Mouse (Mus musculus) MEL (cell line): ENCODE results near the gene Usp19.

Source experiments
- CHD2 ChIP-seq: IDR thresholded peaks from 2 replicates; pipeline ENCODE4 v1.6.1; 2011; ENCODE audit warnings: low read length, improper control_type of control experiment
- CTCF ChIP-seq, 3 experiments: IDR thresholded peaks in 2 of 3; conservative IDR thresholded peaks in 1 of 3; 2 replicates each; pipeline ENCODE4 v1.5.1; 2011 to 2012; ENCODE audit warnings: low read length in 3 of 3, low read depth in 2 of 3, mild to moderate bottlenecking in 2 of 3, improper control_type of control experiment in 1 of 3, inconsistent platforms in 1 of 3, mixed read lengths in 1 of 3, moderate library complexity in 1 of 3; ENCODE audit not compliant: control insufficient read depth in 1 of 3, insufficient read depth in 1 of 3, poor library complexity in 1 of 3, severe bottlenecking in 1 of 3
- EP300 ChIP-seq, 2 experiments: IDR thresholded peaks; 2 replicates each; pipeline ENCODE4 v1.6.1; 2011; ENCODE audit warnings: improper control_type of control experiment in 2 of 2, low read length in 2 of 2, low read depth in 1 of 2, mild to moderate bottlenecking in 1 of 2
- JUND ChIP-seq: IDR thresholded peaks from 2 replicates; pipeline ENCODE4 v1.6.1; 2011; ENCODE audit warnings: low read depth, mild to moderate bottlenecking, improper control_type of control experiment, low read length
- MYC ChIP-seq: IDR thresholded peaks from 2 replicates; pipeline ENCODE4 v1.6.1; 2011; ENCODE audit warnings: low read depth, mild to moderate bottlenecking, low read length, improper control_type of control experiment, moderate library complexity
- POLR2A ChIP-seq, 2 experiments: IDR thresholded peaks; 2 replicates each; pipeline ENCODE4 v1.6.1; 2011 to 2012; ENCODE audit warnings: low read length in 2 of 2, mild to moderate bottlenecking in 2 of 2, control low read depth in 1 of 2, improper control_type of control experiment in 1 of 2, low read depth in 1 of 2, moderate library complexity in 1 of 2; ENCODE audit not compliant: control insufficient read depth in 1 of 2, insufficient read depth in 1 of 2, poor library complexity in 1 of 2
- TBP ChIP-seq: IDR thresholded peaks from 2 replicates; pipeline ENCODE4 v1.8.0; 2011; ENCODE audit warnings: low read depth, low read length, improper control_type of control experiment
- TCF12 ChIP-seq: IDR thresholded peaks from 2 replicates; pipeline ENCODE4 v1.6.1; 2014; ENCODE audit warnings: low read depth, mild to moderate bottlenecking, inconsistent platforms, low read length, improper control_type of control experiment, moderate library complexity
- USF1 ChIP-seq: IDR thresholded peaks from 2 replicates; pipeline ENCODE4 v1.6.1; 2014; ENCODE audit warnings: low read depth, mild to moderate bottlenecking, inconsistent platforms, low read length, improper control_type of control experiment, moderate library complexity
- ZC3H11A ChIP-seq: IDR thresholded peaks from 2 replicates; pipeline ENCODE4 v1.6.1; 2012; ENCODE audit warnings: low read depth, mild to moderate bottlenecking, inconsistent platforms, low read length, improper control_type of control experiment

- TF ChIP-seq POLR2A (IDR thresholded peaks at IDR 0.05; ENCODE audit: control insufficient read depth in 1 of 2, insufficient read depth in 1 of 2, low read depth in 1 of 2, low read length in 2 of 2, poor library complexity in 1 of 2) (no peak), ZC3H11A (no peak), CTCF (IDR thresholded peaks at IDR 0.05 in 2 of 3, conservative IDR thresholded peaks at IDR 0.05 in 1 of 3; ENCODE audit: control insufficient read depth in 1 of 3, insufficient read depth in 1 of 3, low read depth in 2 of 3, low read length in 3 of 3, poor library complexity in 1 of 3, severe bottlenecking in 1 of 3) (no peak), JUND (no peak), CHD2 (no peak), EP300 (IDR thresholded peaks at IDR 0.05; ENCODE audit: low read depth in 1 of 2, low read length in 2 of 2) (no peak), MYC (no peak), USF1 (no peak), TCF12 (no peak), TBP (no peak)
Measured at GRCm38 (mm10) chr9:108494146-108494825, 3.9 kb downstream of the Usp19 start.
